Mouse (Mus musculus) ES-Bruce4 (cell line): ENCODE results near the gene Hspb9.

Experiments
- CTCF ChIP-seq: IDR thresholded peaks from one replicate; pipeline ENCODE4 v1.8.1; 2011; ENCODE audit warnings: low read depth, low read length
- EP300 ChIP-seq: IDR thresholded peaks from 2 replicates; pipeline ENCODE4 v1.6.1; 2011; ENCODE audit warnings: low read depth, low read length; ENCODE audit not compliant: insufficient read depth
- POLR2A ChIP-seq: IDR thresholded peaks from one replicate; pipeline ENCODE4 v1.8.1; 2011; ENCODE audit warnings: low read length; ENCODE audit not compliant: insufficient read depth

- TF ChIP-seq CTCF (no peak), EP300 (no peak), POLR2A (no peak)
Observed at GRCm38 (mm10) chr11:100685371-100685770, 28.3 kb upstream of the Hspb9 start.
